Mouse (Mus musculus) erythroblast, embryonic 14.5 days (primary cell): Measurements from ENCODE around the gene Slc51b.

Source experiments
- GATA1 ChIP-seq: IDR thresholded peaks from 2 replicates; pipeline ENCODE4 v1.6.1; 2012; ENCODE audit warnings: low read length, inconsistent platforms, mixed read lengths
- TAL1 ChIP-seq: IDR thresholded peaks from 3 replicates; pipeline ENCODE4 v1.6.1; 2012; ENCODE audit warnings: low read length, inconsistent platforms, mixed read lengths

DNA sequence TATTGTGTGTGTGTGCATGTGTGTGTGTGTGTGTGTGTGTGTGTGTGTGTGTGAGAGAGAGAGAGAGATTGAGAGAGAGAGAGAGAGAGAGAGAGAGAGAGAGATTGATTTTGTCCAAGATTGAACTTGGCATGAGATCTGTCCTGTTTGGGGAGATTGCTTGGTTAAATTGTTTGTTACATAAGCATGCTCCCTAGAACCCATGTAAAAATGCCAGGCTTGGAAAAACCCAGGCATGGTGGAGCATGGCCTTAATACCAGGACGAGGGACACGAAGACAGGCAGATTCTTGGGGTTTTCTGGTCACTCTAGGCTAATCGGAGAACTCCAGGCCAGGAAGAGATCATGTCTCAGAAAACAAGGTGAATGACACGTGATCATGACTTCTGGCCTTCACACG is 5.2 kb upstream of the Slc51b start:
- TF ChIP-seq GATA1, result no peak
- TF ChIP-seq TAL1, result no peak
